Mouse (Mus musculus) C2C12 (cell line): Measurements from ENCODE around the gene Odam. TPM values are rescaled to one million over a fixed set of nuclear protein-coding genes. Genes with fewer than 3 reads are reported as not detected.

Source experiments
- H3K27me3 ChIP-seq: one replicate; pipeline ENCODE4 v1.6.1; 2011; ENCODE audit not compliant: control insufficient read depth, insufficient read depth, insufficient read length
- H3K36me3 ChIP-seq: one replicate; pipeline ENCODE4 v1.6.1; 2011; ENCODE audit not compliant: control insufficient read depth, insufficient read depth
- H3K4me3 ChIP-seq: one replicate; pipeline ENCODE4 v1.5.1; 2011; ENCODE audit warnings: mild to moderate bottlenecking, control low read depth; ENCODE audit not compliant: poor library complexity, insufficient read depth, severe bottlenecking
- H3K79me2 ChIP-seq: one replicate; pipeline ENCODE4 v1.6.1; 2011; ENCODE audit not compliant: control insufficient read depth, insufficient read depth
- H3K79me3 ChIP-seq: one replicate; pipeline ENCODE4 v1.6.1; 2011; ENCODE audit warnings: low read depth, control low read depth
- H3ac ChIP-seq: one replicate; pipeline ENCODE3; 2011; ENCODE audit warnings: low read depth; ENCODE audit not compliant: control insufficient read depth, insufficient read length
- CEBPB ChIP-seq: IDR thresholded peaks from one replicate; pipeline ENCODE4 v1.6.1; 2011; ENCODE audit warnings: low read depth, mild to moderate bottlenecking, control low read depth, moderate library complexity
- CTCF ChIP-seq: IDR thresholded peaks from one replicate; pipeline ENCODE4 v1.5.1; 2011; ENCODE audit not compliant: control insufficient read depth, insufficient read depth, insufficient read length
- FOSL1 ChIP-seq: IDR thresholded peaks from one replicate; pipeline ENCODE4 v1.8.0; 2011; ENCODE audit warnings: mild to moderate bottlenecking, low read length; ENCODE audit not compliant: poor library complexity, insufficient read depth, severe bottlenecking
- MAX ChIP-seq: IDR thresholded peaks from one replicate; pipeline ENCODE4 v1.6.1; 2011; ENCODE audit warnings: mild to moderate bottlenecking, control low read depth
- MYOD1 ChIP-seq: IDR thresholded peaks from one replicate; pipeline ENCODE4 v1.6.1; 2011; ENCODE audit warnings: low read depth; ENCODE audit not compliant: control insufficient read depth, insufficient read length
- MYOG ChIP-seq: IDR thresholded peaks from one replicate; pipeline ENCODE4 v1.6.1; 2011; ENCODE audit not compliant: control insufficient read depth, insufficient read length; ENCODE audit errors: extremely low read depth
- USF1 ChIP-seq: IDR thresholded peaks from one replicate; pipeline ENCODE4 v1.6.1; 2011; ENCODE audit warnings: low read depth, mild to moderate bottlenecking, control low read depth, moderate library complexity
- long read RNA-seq, 2 experiments: library from polyadenylated mRNA; unstranded; transcript quantifications; one replicate each; pipeline ENCODE4 v2.0.0; 2019 to 2020
- polyA plus RNA-seq: library from polyadenylated mRNA; unstranded; fragments of >200 nt; fragmentation: generic; extraction: Trizol; gene quantifications from one replicate; pipeline ENCODE4 v1.2.1, GENCODE M21; 2012; ENCODE audit warnings: missing spikeins

Odam gene
- polyA plus RNA-seq: not detected
- long read RNA-seq, experiment 1: 0 reads
- long read RNA-seq, experiment 2: 0 reads

DNA sequence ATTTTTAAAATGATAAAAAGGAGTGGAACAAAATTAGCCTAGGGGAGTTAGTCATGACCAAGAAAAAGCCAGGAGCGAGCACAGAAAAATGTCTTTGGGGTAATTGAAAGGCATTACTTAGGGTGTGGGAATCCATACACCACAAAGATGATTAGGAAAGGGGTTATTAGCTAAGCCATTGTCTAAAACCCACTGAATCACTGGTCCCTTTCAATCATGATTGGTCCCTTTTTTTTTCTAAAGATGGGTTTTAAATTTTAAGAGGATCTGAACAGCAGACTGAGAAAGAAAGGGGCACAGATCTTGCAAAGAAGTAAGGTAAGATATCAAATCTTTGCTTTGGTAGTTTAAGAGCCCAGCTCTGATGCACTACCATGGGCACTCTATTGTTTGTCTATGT lies at the start of gene Odam:
TSS of gene Odam (plus strand) at position 301 of the 400 bp plus-strand sequence.
- no peak for TF ChIP-seq MYOD1
- no peak for TF ChIP-seq FOSL1
- TF ChIP-seq CTCF: no peak
- no peak for TF ChIP-seq MAX
- TF ChIP-seq CEBPB: no peak
- no peak for TF ChIP-seq MYOG
- no peaks in the 10 kb centered on the region for H3K36me3 ChIP-seq
- H3K79me2 ChIP-seq: no peaks in the 10 kb centered on the region
- H3K27me3 ChIP-seq: no peaks in the 10 kb centered on the region
- no peak within 1 kb of the TSS for H3ac ChIP-seq
- no peaks in the 10 kb centered on the region for H3K79me3 ChIP-seq
- no peak within 1 kb of the TSS for H3K4me3 ChIP-seq

DNA sequence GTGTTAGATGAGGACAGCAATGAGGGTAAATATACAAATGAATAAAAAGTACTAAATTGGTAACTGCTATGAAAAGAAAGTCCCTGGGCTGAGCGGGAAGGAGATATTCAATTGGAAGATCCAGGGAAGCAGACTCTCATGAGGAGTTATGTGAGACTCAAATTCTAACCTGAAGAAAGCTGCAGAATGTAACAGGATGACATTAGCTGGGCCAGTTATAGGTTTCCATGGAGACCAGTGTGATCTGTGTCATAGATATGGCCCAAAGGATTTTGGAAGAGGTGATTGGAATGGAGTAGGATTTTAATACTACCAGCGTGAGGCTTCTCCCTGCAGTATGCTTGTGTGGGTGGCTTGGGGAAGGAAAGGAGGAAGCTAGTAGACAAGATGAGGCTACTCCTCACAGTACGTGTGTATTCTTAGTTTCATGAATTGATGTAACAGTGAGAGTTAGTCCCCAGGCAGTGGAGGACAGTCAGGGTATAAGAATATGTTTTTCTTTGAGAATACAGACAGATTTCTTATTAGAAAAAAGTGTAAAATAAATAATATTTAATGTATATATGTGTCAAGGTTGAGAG lies 29.6 kb upstream of the Odam start:
- H3K79me2 ChIP-seq: no peaks in the 10 kb centered on the region
- no peaks in the 10 kb centered on the region for H3K79me3 ChIP-seq
- H3K36me3 ChIP-seq: no peaks in the 10 kb centered on the region
- no peak overlapping the region for H3ac ChIP-seq
- TF ChIP-seq FOSL1 (no peak), MYOD1 (no peak), USF1 (no peak), MYOG (no peak), MAX (no peak), CEBPB (no peak)
- no peaks in the 10 kb centered on the region for H3K27me3 ChIP-seq
- H3K4me3 ChIP-seq: no peak overlapping the region

DNA sequence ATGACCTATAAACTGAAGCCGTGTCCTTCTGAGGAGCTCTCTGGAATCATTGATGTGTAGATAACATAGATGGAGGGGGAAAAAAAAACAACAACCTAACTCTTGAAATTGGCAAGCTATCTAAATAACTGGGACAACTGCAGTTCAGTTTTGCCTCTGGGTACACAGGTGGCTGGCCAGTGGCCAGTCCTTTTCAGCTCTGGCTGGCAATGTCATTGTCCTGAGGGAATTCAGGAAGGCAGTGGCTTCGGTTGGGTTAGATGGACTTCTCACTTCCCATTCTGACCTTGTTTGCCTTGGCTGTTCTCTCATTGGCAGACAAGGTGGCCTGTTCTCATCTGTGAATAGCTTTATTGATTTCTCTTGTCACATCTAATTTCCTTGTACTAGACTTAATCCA lies 14.7 kb upstream of the Odam start:
- Histone ChIP-seq H3ac (no peak overlapping the region), H3K36me3 (no peaks in the 10 kb centered on the region), H3K79me2 (no peaks in the 10 kb centered on the region), H3K4me3 (no peak overlapping the region), H3K27me3 (no peaks in the 10 kb centered on the region), H3K79me3 (no peaks in the 10 kb centered on the region)
- no peak for TF ChIP-seq USF1
- no peak for TF ChIP-seq MYOD1
- TF ChIP-seq MAX: no peak
- no peak for TF ChIP-seq CTCF
- TF ChIP-seq MYOG: no peak
- no peak for TF ChIP-seq FOSL1

DNA sequence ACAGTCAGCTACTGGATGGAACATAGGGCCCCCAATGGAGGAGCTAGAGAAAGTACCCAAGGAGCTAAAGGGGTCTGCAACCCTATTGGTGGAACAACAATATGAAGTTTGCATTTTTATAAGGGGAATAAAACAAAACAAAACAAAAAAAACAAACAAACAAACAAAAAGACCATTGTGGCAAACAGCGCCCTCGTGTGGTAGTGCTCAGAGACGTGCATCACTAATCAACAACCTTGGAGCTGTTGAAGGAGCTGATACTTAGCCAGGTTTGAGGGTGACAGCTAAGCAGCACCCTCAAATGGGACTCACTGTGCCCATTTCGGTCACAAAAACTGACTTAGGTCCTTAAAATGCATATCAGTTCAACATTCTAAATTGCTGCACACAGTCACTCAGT lies 13.4 kb upstream of the Odam start:
- no peaks in the 10 kb centered on the region for H3K27me3 ChIP-seq

DNA sequence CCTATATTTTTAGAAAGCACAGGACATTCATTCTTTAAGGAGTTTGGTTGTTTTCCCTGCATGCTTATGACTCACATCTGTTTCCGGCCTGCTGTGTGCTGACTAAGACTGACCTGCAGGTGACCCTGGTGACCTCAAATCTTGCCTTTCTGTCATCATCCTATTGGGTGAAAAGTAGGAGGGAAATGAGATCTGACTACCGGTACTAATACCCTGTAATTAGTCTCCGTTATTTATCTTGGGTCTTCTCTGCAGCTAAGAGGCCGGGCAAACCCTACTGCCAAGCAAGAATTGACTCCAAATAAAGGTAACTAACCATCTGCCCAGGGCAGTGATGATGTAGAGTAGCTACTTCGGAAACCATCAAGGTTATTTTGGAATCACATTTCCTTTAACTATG lies 40.5 kb downstream of the Odam start, which contains the start of gene Csn3:
TSS of gene Csn3 (plus strand) at position 208 of the 400 bp plus-strand sequence.
- TF ChIP-seq USF1: no peak
- TF ChIP-seq MYOG: no peak
- TF ChIP-seq CEBPB: no peak
- TF ChIP-seq MAX: no peak
- no peak for TF ChIP-seq CTCF
- TF ChIP-seq FOSL1: no peak
- no peak for TF ChIP-seq MYOD1
- Histone ChIP-seq H3K36me3 (no peaks in the 10 kb centered on the region), H3K79me2 (no peaks in the 10 kb centered on the region), H3K79me3 (no peaks in the 10 kb centered on the region), H3K4me3 (no peak within 1 kb of the TSS), H3ac (no peak within 1 kb of the TSS), H3K27me3 (no peaks in the 10 kb centered on the region)

More for the DNA sequence above, 13.4 kb upstream of the Odam start:
- H3K79me3 ChIP-seq: no peaks in the 10 kb centered on the region
- no peak overlapping the region for H3ac ChIP-seq
- H3K79me2 ChIP-seq: no peaks in the 10 kb centered on the region
- H3K36me3 ChIP-seq: no peaks in the 10 kb centered on the region
- TF ChIP-seq MYOG (no peak), CTCF (no peak), FOSL1 (no peak), CEBPB (no peak), MYOD1 (no peak)
- H3K4me3 ChIP-seq: no peak overlapping the region

DNA sequence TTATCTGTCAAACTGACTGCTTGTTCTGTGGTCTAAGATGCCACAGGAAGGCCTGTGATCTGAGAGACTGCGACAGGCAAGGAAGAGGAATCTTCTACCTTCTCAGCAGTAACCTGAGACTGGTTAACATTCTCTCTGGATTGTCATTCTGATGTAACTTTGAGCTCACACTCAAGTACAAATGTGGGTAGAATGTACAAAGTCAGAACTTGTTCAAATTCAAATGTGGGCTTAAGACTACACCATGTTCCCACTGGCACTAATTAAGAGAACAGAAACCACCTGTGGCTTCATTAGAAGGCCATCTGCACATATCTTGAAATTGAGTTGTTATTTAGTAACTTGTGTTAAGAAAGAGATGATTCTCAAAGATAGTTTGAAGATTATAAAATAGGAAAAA lies 46.8 kb downstream of the Odam start:
- no peak for TF ChIP-seq MYOG
- TF ChIP-seq USF1: no peak
- no peak for TF ChIP-seq MYOD1
- TF ChIP-seq CTCF: no peak
- no peak overlapping the region for H3ac ChIP-seq
- H3K4me3 ChIP-seq: no peak overlapping the region

More for the DNA sequence above, 46.8 kb downstream of the Odam start:
- no peaks in the 10 kb centered on the region for H3K79me3 ChIP-seq
- no peaks in the 10 kb centered on the region for H3K27me3 ChIP-seq
- H3K36me3 ChIP-seq: no peaks in the 10 kb centered on the region
- no peaks in the 10 kb centered on the region for H3K79me2 ChIP-seq
